Mouse (Mus musculus) midbrain, postnatal 0 days (tissue): ENCODE measurements around the gene Fam243. TPM values are rescaled to one million over a fixed set of nuclear protein-coding genes. Genes with fewer than 3 reads are reported as not detected.

Experiments
- ATAC-seq: fragments of 200-750 bp; cut with Nextera tagmentation; 2 replicates; pipeline ENCODE4 v1.8.0; 2017; ENCODE audit warnings: moderate number of reproducible peaks, mild to moderate bottlenecking, moderate TSS enrichment, moderate library complexity; ENCODE audit not compliant: low FRiP score
- DNase-seq: peaks from one replicate; pipeline ENCODE4 v3.0.0-alpha.2; 2015; ENCODE audit warnings: low spot score
- H3K27ac ChIP-seq: fragments of 300-500 bp; sonication (generic); 2 replicates; pipeline ENCODE4 v1.5.1; 2014; ENCODE audit warnings: low read depth, mild to moderate bottlenecking, low read length, mixed read lengths
- H3K27me3 ChIP-seq: fragments of 300-500 bp; sonication (generic); 2 replicates; pipeline ENCODE4 v1.6.1; 2014; ENCODE audit warnings: low read length, control low read depth, mixed read lengths; ENCODE audit not compliant: insufficient read depth
- H3K36me3 ChIP-seq: fragments of 300-500 bp; sonication (generic); 2 replicates; pipeline ENCODE4 v1.6.1; 2014; ENCODE audit warnings: low read length, control low read depth, mixed read lengths; ENCODE audit not compliant: insufficient read depth
- H3K4me1 ChIP-seq: fragments of 300-500 bp; sonication (generic); 2 replicates; pipeline ENCODE4 v1.6.1; 2014; ENCODE audit warnings: mild to moderate bottlenecking, control low read depth, antibody characterized with exemption, low read length, mixed read lengths; ENCODE audit not compliant: insufficient read depth
- H3K4me2 ChIP-seq: fragments of 300-500 bp; sonication (generic); 2 replicates; pipeline ENCODE4 v1.6.1; 2014; ENCODE audit warnings: low read depth, mild to moderate bottlenecking, low read length, mixed read lengths; ENCODE audit not compliant: poor library complexity, severe bottlenecking
- H3K4me3 ChIP-seq: fragments of 300-500 bp; sonication (generic); 2 replicates; pipeline ENCODE4 v1.5.1; 2014; ENCODE audit warnings: low read depth, mild to moderate bottlenecking, low read length, moderate library complexity
- H3K9ac ChIP-seq: fragments of 300-500 bp; sonication (generic); replicated peaks from 2 replicates; pipeline ENCODE4 v1.6.1; 2014; ENCODE audit warnings: mild to moderate bottlenecking, low read length, moderate library complexity, mixed read lengths; ENCODE audit not compliant: poor library complexity, severe bottlenecking
- H3K9me3 ChIP-seq: fragments of 300-500 bp; sonication (generic); 2 replicates; pipeline ENCODE4 v1.6.1; 2016; ENCODE audit warnings: low read length, control low read depth
- CTCF ChIP-seq: IDR thresholded peaks from 2 replicates; pipeline ENCODE4 v1.5.1; 2016; ENCODE audit warnings: antibody characterized with exemption, mild to moderate bottlenecking
- WGBS: fragments of 180-500 bp; shearing (Covaris S2); extraction: QIAGEN DNeasy Blood & Tissue Kit; methylation state at CpG from one replicate; pipeline ENCODE4 v1.1.7; 2014; 5-methylcytosine and 5-hydroxymethylcytosine counted together
- polyA plus RNA-seq: library from polyadenylated mRNA; unstranded; fragments of >200 nt; fragmentation: Nextera tagmentation; extraction: Ambion mirVana; gene quantifications from 2 replicates; pipeline ENCODE4 v1.2.1, GENCODE M21; 2015
- total RNA-seq: library from RNA; depleted of rRNA; stranded (reverse); fragments of >200 nt; gene quantifications from 2 replicates; pipeline ENCODE4 v1.2.3, GENCODE M21; 2014

Fam243 gene
- total and polyA plus RNA-seq, 2 experiments from 2014 or later: not detected

- DNase-seq (no peak), ATAC-seq (no peak)
- Histone ChIP-seq H3K9me3 (no peaks in the 10 kb centered on the region), H3K27ac (no peak overlapping the region), H3K27me3 (no peaks in the 10 kb centered on the region), H3K36me3 (no peaks in the 10 kb centered on the region), H3K9ac (no peak overlapping the region), H3K4me3 (no peak overlapping the region), H3K4me2 (no peak overlapping the region), H3K4me1 (no peaks in the 10 kb centered on the region)
- WGBS: 23% methylated on average over 10 of the region's 10 CpGs
- no peak for TF ChIP-seq CTCF
These were observed 36.3 kb upstream of the Fam243 start for GRCm38 (mm10) chr16:92357566-92357965.

GRCm38 (mm10) chr16:92357023-92357422, 35.8 kb upstream of the Fam243 start:
- ATAC-seq: no peak
- no peak overlapping the region for H3K4me2 ChIP-seq
- no peaks in the 10 kb centered on the region for H3K9me3 ChIP-seq
- H3K4me3 ChIP-seq: no peak overlapping the region
- no peaks in the 10 kb centered on the region for H3K4me1 ChIP-seq
- no peak overlapping the region for H3K9ac ChIP-seq
- no peak for TF ChIP-seq CTCF
- H3K27me3 ChIP-seq: no peaks in the 10 kb centered on the region
- 60% methylated on average over 9 of the region's 9 CpGs for WGBS
- no peaks in the 10 kb centered on the region for H3K36me3 ChIP-seq
- H3K27ac ChIP-seq: no peak overlapping the region
- no peak for DNase-seq

GRCm38 (mm10) chr16:92355982-92356381, 34.7 kb upstream of the Fam243 start:
- ATAC-seq: no peak
- DNase-seq: no peak
- no peak for TF ChIP-seq CTCF
- no peaks in the 10 kb centered on the region for H3K27me3 ChIP-seq
- H3K9me3 ChIP-seq: no peaks in the 10 kb centered on the region
- no peak overlapping the region for H3K9ac ChIP-seq
- no peaks in the 10 kb centered on the region for H3K4me1 ChIP-seq
- WGBS: 80% methylated on average over 11 of the region's 11 CpGs
- H3K36me3 ChIP-seq: no peaks in the 10 kb centered on the region
- no peak overlapping the region for H3K27ac ChIP-seq
- H3K4me2 ChIP-seq: no peak overlapping the region
- H3K4me3 ChIP-seq: no peak overlapping the region

- Histone ChIP-seq H3K36me3 (no peaks in the 10 kb centered on the region), H3K27ac (no peak overlapping the region), H3K4me1 (no peaks in the 10 kb centered on the region), H3K9me3 (no peaks in the 10 kb centered on the region), H3K4me2 (no peak overlapping the region), H3K9ac (no peak overlapping the region), H3K27me3 (no peaks in the 10 kb centered on the region), H3K4me3 (no peak overlapping the region)
- no peak for DNase-seq
- no peak for ATAC-seq
- 89% methylated on average over 5 of the region's 5 CpGs for WGBS
- no peak for TF ChIP-seq CTCF
These were observed 34.1 kb upstream of the Fam243 start for GRCm38 (mm10) chr16:92355366-92355765.

GRCm38 (mm10) chr16:92353897-92354296, 32.7 kb upstream of the Fam243 start:
- Histone ChIP-seq H3K36me3 (no peaks in the 10 kb centered on the region), H3K4me1 (no peaks in the 10 kb centered on the region), H3K27ac (no peak overlapping the region), H3K9me3 (no peaks in the 10 kb centered on the region), H3K27me3 (no peaks in the 10 kb centered on the region), H3K4me3 (no peak overlapping the region), H3K4me2 (no peak overlapping the region), H3K9ac (no peak overlapping the region)
- ATAC-seq: no peak
- no peak for DNase-seq
- 73% methylated on average over 2 of the region's 2 CpGs for whole genome bisulfite sequencing
- TF ChIP-seq CTCF: no peak

- Histone ChIP-seq H3K4me2 (no peak overlapping the region), H3K9ac (no peak overlapping the region), H3K4me1 (no peaks in the 10 kb centered on the region), H3K27ac (no peak overlapping the region), H3K27me3 (no peaks in the 10 kb centered on the region), H3K9me3 (no peaks in the 10 kb centered on the region), H3K4me3 (no peak overlapping the region), H3K36me3 (no peaks in the 10 kb centered on the region)
- 90% methylated on average over 12 of the region's 12 CpGs for WGBS
- TF ChIP-seq CTCF: no peak
- ATAC-seq (no peak), DNase-seq (no peak)
These were observed 32.1 kb upstream of the Fam243 start for GRCm38 (mm10) chr16:92353295-92353694.

GRCm38 (mm10) chr16:92348941-92349340, 27.7 kb upstream of the Fam243 start:
- no peak overlapping the region for H3K4me2 ChIP-seq
- H3K4me1 ChIP-seq: no peaks in the 10 kb centered on the region
- H3K27ac ChIP-seq: no peak overlapping the region
- peak; percentile 81 for DNase-seq
- H3K27me3 ChIP-seq: no peaks in the 10 kb centered on the region
- no peaks in the 10 kb centered on the region for H3K36me3 ChIP-seq
- no peaks in the 10 kb centered on the region for H3K9me3 ChIP-seq
- TF ChIP-seq CTCF: no peak
- no peak overlapping the region for H3K4me3 ChIP-seq
- H3K9ac ChIP-seq: no peak overlapping the region
- 58% methylated on average over 12 of the region's 12 CpGs for WGBS
- ATAC-seq: peak; percentile 84; the same call in 1 of the 2 replicates
